Mouse (Mus musculus) forebrain, embryonic 10.5 days (tissue): ENCODE data around the gene Chrd. TPM values are rescaled to one million over a fixed set of nuclear protein-coding genes. Genes with fewer than 3 reads are reported as not detected.

Experiments
- DNase-seq: peaks from one replicate; pipeline ENCODE4 v3.0.0-alpha.2; 2017; ENCODE audit warnings: low spot score; ENCODE audit errors: extremely low spot score
- H3K27ac ChIP-seq: fragments of 300-500 bp; sonication (generic); 2 replicates; pipeline ENCODE4 v1.5.1; 2016; ENCODE audit warnings: mild to moderate bottlenecking
- H3K27me3 ChIP-seq: fragments of 300-500 bp; sonication (generic); 2 replicates; pipeline ENCODE4 v1.6.1; 2016; ENCODE audit warnings: mild to moderate bottlenecking; ENCODE audit not compliant: poor library complexity, severe bottlenecking
- H3K36me3 ChIP-seq: fragments of 300-500 bp; sonication (generic); replicated peaks from 2 replicates; pipeline ENCODE4 v1.6.1; 2016; ENCODE audit warnings: mild to moderate bottlenecking, moderate library complexity
- H3K4me1 ChIP-seq: fragments of 300-500 bp; sonication (generic); 2 replicates; pipeline ENCODE4 v1.6.1; 2016
- H3K4me3 ChIP-seq: fragments of 300-500 bp; sonication (generic); 2 replicates; pipeline ENCODE4 v1.5.1; 2016; ENCODE audit warnings: mild to moderate bottlenecking, moderate library complexity
- H3K9me3 ChIP-seq: fragments of 300-500 bp; sonication (generic); 2 replicates; pipeline ENCODE4 v1.6.1; 2016; ENCODE audit warnings: mild to moderate bottlenecking, moderate library complexity
- WGBS: fragments of 180-500 bp; shearing (Covaris S2); methylation state at CpG from one replicate; pipeline ENCODE4 v1.1.7; 2016; 5-methylcytosine and 5-hydroxymethylcytosine counted together
- polyA plus RNA-seq: library from polyadenylated mRNA; unstranded; fragments of >200 nt; fragmentation: Nextera tagmentation; extraction: Ambion mirVana; gene quantifications from 2 replicates; pipeline ENCODE4 v1.2.1, GENCODE M21; 2016

Gene Chrd
- polyA plus RNA-seq, 1 experiment from 2014 or later = 0.87 TPM

- peaks cover 3% of the 10 kb centered on the region; the same call in 1 of the 2 replicates for H3K27me3 ChIP-seq
- peaks cover 24% of the 10 kb centered on the region for H3K36me3 ChIP-seq
- H3K27ac ChIP-seq = no peak overlapping the region
- 87% methylated on average over 7 of the region's 7 CpGs for WGBS
- peaks cover 10% of the 10 kb centered on the region for H3K4me1 ChIP-seq
- no peak for DNase-seq
- H3K9me3 ChIP-seq = no peaks in the 10 kb centered on the region
- no peak overlapping the region for H3K4me3 ChIP-seq
Observed at GRCm38 (mm10) chr16:20725321-20725720, 7.6 kb upstream of the Chrd start.

DNA sequence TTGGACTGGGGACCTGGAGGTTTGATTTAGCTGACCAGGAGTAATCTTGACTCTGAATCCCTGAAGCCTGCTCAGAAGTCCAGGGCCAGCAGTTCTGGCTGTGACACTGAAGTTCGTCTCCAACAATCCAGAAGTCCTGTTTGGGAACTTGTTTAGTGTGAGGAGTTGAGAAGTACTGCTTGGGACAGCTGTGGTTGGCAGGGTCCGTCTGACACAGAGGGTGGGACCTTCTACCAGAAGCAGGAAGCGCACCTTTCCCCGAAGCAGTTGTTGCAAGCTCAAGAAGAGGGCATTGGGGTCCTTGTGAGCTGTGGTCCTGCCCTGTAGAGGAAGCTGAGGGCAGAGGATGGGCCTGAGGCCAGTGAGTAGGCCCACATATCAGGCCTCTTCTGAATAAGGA is 7.2 kb upstream of the Chrd start:
- 82% methylated on average over 4 of the region's 4 CpGs for WGBS
- H3K4me1 ChIP-seq = peaks cover 13% of the 10 kb centered on the region
- peaks cover 6% of the 10 kb centered on the region; the same call in 1 of the 2 replicates for H3K27me3 ChIP-seq
- DNase-seq = no peak
- peaks cover 20% of the 10 kb centered on the region for H3K36me3 ChIP-seq
- no peak overlapping the region for H3K27ac ChIP-seq
- H3K4me3 ChIP-seq = no peak overlapping the region
- no peaks in the 10 kb centered on the region for H3K9me3 ChIP-seq

GRCm38 (mm10) chr16:20726384-20726783 is 6.5 kb upstream of the Chrd start:
- Histone ChIP-seq H3K36me3 (peaks cover 14% of the 10 kb centered on the region), H3K4me3 (no peak overlapping the region), H3K27ac (no peak overlapping the region), H3K27me3 (peaks cover 8% of the 10 kb centered on the region), H3K4me1 (peaks cover 13% of the 10 kb centered on the region), H3K9me3 (no peaks in the 10 kb centered on the region)
- 73% methylated on average over 1 of the region's 1 CpGs for WGBS
- DNase-seq = no peak

DNA sequence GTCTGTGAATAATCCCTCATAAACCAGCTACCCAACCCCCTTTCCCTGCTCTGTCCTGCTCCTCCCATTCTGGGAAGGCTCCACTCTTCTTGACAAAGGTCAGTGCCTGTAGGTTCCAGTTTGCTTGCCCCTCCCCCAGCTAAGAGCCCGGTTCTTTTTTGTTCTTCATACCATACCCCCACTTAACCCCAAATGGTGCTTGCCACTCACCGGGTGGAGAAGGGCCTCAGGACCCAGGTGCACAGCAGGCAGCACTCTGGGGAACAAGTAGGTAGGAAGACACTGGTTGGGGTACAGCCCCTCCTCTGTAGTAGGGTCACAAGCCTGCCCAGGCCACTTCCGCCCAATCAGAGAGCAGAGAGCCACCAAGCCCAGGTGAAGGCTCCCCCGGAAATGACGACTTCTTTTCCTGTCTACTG is 2.6 kb upstream of the Chrd start:
- H3K36me3 ChIP-seq = no peaks in the 10 kb centered on the region
- DNase-seq = no peak
- H3K9me3 ChIP-seq = no peaks in the 10 kb centered on the region
- no peak overlapping the region for H3K27ac ChIP-seq
- peaks cover 47% of the 10 kb centered on the region for H3K27me3 ChIP-seq
- H3K4me3 ChIP-seq = no peak overlapping the region
- peaks cover 39% of the 10 kb centered on the region for H3K4me1 ChIP-seq
- 41% methylated on average over 5 of the region's 5 CpGs for WGBS

DNA sequence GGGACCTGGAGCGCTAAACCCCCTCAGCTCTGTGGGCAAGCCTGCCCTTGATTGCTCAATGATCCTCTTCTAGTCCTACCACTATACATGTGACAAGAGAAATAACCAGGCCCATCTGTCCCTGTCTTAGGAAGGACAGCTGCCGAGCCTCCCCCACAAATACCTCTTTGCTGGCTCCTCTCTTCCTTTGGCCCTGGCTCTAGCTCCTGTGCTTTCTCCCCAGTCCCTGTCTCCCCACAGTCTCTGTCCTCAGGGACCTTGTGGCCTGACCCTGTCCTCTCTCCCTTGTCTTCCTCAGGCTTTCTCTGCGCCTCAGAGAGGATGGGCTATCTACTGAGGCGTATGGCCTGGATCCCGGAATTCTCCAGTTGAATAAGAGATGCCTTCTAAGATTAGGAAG is 1.2 kb upstream of the Chrd start:
- Histone ChIP-seq H3K27me3 (peaks cover 61% of the 10 kb centered on the region), H3K4me3 (no peak overlapping the region; the same call in 1 of the 2 replicates), H3K4me1 (peaks cover 39% of the 10 kb centered on the region), H3K9me3 (no peaks in the 10 kb centered on the region), H3K27ac (0 out of 2 replicates have a peak overlapping the region, but pooled peaks have one; percentile 91), H3K36me3 (no peaks in the 10 kb centered on the region)
- WGBS = 69% methylated on average over 5 of the region's 5 CpGs
- DNase-seq = no peak

DNA sequence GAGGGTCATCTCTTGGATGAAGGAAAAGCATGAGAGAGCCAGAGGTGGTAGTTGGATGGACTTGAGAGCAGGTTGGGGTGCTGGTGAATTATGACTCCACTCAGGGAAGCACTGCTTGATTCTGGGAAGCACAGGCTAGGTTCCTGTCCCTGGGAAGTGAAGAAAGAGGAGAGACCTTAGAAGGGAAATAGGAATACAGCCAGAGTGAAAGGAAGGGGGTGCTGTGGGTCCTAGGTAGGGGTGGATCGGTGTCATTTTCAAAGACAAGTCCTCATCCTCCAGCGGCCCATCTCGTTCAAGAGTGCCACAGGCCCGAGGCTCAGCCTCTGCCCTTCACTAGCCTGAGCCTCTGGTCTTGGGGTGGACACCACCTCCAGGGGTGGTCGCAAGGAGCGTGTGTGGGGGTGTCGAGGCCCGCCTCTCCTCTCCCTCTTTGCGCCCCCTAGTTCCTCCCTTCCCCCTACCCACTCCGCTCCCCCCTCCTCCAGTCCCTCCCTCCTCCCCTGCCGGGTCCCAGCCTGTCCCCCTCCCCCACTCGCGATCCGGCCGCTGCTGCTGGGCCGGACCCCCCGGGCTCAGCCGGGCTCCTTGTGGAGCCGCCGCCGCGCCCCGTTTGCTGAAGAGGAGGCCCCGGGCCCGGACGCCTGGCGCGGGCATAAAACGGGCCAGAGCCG is 539 bp upstream of the Chrd start:
- DNase-seq = peak; percentile 33
- peaks cover 68% of the 10 kb centered on the region for H3K27me3 ChIP-seq

DNA sequence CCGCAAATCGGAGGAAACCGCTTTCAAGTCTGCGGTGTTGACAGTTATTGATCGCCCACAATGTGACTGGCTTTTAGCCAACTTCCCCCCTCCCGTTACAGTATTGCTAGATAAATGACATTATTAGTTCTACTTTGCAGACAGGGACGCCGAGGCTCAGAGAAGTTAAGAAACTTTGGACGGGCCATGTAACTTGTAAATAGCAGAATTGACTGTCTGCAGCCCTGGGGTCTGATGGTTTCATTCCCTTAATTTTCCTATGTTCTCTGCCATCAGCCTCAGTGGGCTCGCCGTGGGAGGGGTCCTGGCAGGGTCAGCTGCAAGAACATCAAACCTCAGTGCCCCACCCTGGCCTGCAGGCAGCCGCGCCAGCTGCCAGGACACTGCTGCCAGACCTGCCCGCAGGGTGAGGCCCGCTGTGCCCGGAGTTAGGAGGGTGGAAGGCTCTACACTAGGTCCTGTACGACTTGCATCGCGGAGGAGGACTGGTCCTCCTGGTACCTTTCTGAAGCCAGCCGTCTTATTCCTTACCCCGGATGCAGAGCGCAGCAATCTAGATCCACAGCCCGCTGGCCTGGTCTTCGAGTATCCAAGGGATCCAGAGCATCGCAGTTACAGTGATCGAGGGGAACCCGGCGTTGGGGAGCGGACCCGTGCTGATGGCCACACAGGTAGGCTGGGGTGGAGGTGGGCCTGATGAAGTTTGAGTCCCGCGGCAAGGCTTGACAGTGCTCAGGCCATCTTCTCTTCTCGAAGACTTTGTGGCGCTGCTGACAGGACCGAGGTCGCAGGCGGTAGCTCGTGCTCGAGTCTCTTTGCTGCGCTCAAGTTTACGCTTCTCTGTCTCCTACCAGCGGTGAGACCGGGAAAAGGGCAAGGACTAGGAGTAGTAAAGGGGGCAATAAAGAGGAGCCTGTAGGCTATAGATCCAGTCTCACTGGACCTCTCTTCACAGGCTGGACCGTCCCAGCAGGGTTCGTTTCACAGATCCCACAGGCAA is 1.1 kb downstream of the Chrd start, which contains the start of gene Thpo:
Thpo (minus strand) TSS at position 781 of the 1,000 bp plus-strand sequence.
- no peaks in the 10 kb centered on the region for H3K9me3 ChIP-seq
- peaks cover 39% of the 10 kb centered on the region for H3K4me1 ChIP-seq
- peak within 1 kb of the TSS; percentile 91 for H3K27ac ChIP-seq
- DNase-seq = peak; percentile 39
- H3K27me3 ChIP-seq = peaks cover 68% of the 10 kb centered on the region
- H3K4me3 ChIP-seq = peak within 1 kb of the TSS; percentile 79
- no peaks in the 10 kb centered on the region for H3K36me3 ChIP-seq
- 3% methylated on average over 45 of the region's 45 CpGs for WGBS

More for the DNA sequence above, 539 bp upstream of the Chrd start:
- Histone ChIP-seq H3K4me1 (peaks cover 39% of the 10 kb centered on the region), H3K9me3 (no peaks in the 10 kb centered on the region), H3K27ac (peak overlapping the region; percentile 91), H3K36me3 (no peaks in the 10 kb centered on the region), H3K4me3 (peak overlapping the region; percentile 79)
- under 1% methylated on average over 28 of the region's 30 CpGs for WGBS

DNA sequence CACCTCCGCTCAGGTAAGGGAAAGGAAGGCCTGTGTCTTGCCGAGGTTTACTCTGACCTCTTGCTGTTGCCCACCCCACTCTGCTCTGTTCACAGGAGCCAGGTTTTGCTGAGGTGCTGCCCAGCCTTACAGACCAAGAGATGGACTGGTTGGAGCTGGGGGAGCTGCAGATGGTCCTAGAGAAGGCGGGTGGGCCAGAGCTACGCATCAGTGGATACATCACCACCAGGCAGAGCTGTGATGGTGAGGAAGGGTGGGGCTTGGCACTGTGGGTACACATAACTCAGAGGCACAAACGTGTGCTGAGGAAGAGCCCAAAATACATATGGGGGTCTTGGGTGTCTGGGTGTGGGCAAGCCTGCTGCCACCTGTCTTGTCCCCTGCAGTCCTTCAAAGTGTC is 2.7 kb downstream of the Chrd start:
- Histone ChIP-seq H3K36me3 (no peaks in the 10 kb centered on the region; the same call in 1 of the 2 replicates), H3K27ac (no peak overlapping the region), H3K27me3 (peaks cover 62% of the 10 kb centered on the region), H3K9me3 (no peaks in the 10 kb centered on the region), H3K4me1 (peaks cover 30% of the 10 kb centered on the region), H3K4me3 (no peak overlapping the region)
- no peak for DNase-seq
- WGBS = 87% methylated on average over 5 of the region's 5 CpGs

- Histone ChIP-seq H3K27ac (no peak overlapping the region), H3K9me3 (no peaks in the 10 kb centered on the region), H3K4me1 (peaks cover 30% of the 10 kb centered on the region), H3K4me3 (no peak overlapping the region), H3K27me3 (peaks cover 62% of the 10 kb centered on the region), H3K36me3 (no peaks in the 10 kb centered on the region; the same call in 1 of the 2 replicates)
- DNase-seq = no peak
- WGBS = 92% methylated on average over 7 of the region's 7 CpGs
Observed at GRCm38 (mm10) chr16:20736168-20736567, 3.2 kb downstream of the Chrd start.

DNA sequence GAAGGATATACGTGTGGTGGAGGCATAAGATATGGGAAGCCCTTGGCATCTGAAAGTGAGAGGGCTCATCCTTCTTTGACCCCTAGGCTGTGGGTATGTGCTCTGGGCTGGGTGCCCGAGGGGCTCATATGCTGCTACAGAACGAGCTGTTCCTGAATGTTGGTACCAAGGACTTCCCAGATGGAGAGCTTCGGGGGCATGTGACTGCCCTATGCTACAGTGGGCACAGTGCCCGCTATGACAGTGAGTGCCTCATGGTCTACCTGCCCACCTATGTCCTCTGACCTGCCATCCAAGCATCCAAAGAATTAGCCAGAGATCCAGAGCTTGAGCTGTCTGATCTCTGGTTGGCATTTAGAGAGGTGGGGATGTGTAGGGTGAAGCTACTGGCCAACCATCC is 3.9 kb downstream of the Chrd start:
- H3K27ac ChIP-seq = no peak overlapping the region
- no peaks in the 10 kb centered on the region for H3K9me3 ChIP-seq
- DNase-seq = no peak
- WGBS = 86% methylated on average over 5 of the region's 5 CpGs
- H3K4me3 ChIP-seq = no peak overlapping the region
- H3K36me3 ChIP-seq = no peaks in the 10 kb centered on the region; the same call in 1 of the 2 replicates
- peaks cover 27% of the 10 kb centered on the region for H3K4me1 ChIP-seq
- H3K27me3 ChIP-seq = peaks cover 56% of the 10 kb centered on the region

DNA sequence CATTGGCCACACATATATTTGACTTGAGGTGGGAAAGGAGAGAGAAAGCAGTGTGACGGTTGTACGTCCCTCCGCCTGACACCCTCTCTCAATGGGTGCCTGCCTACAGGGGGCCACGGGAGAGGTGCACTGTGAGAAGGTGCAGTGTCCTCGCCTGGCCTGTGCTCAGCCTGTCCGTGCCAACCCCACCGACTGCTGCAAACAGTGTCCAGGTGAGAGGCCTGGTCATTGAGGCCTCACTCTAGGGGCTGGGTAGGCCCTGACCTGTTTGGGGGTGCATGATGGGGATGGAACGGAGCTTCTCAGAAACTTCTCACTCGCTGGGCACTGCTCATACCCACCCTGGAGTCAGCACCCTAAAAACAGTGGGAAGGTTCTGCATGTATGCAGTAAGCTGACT is 6.9 kb downstream of the Chrd start:
- 89% methylated on average over 9 of the region's 9 CpGs for WGBS
- no peaks in the 10 kb centered on the region for H3K4me1 ChIP-seq
- no peaks in the 10 kb centered on the region for H3K9me3 ChIP-seq
- H3K4me3 ChIP-seq = no peak overlapping the region
- no peak for DNase-seq
- H3K27me3 ChIP-seq = peaks cover 26% of the 10 kb centered on the region
- H3K27ac ChIP-seq = no peak overlapping the region
- H3K36me3 ChIP-seq = no peaks in the 10 kb centered on the region; the same call in 1 of the 2 replicates

DNA sequence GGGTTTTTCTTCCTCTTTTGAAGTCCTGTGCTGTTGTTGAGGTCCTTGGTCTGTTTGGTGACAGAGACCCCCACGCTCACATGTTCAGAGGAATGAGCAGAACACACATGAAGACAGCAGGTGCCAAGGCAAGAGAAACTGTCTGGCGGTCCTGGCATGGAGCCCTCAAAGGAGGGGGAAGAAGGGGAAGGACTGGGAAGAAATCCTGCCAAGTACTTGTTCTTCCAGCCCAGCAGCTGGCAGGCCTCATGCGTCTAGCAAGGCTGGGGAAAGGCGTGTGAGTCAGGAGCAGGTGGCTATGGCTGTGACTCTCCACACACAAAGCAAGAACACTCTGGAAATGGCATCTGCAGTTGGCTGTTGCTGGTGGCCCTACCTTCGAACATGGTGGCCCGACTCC is 13.7 kb downstream of the Chrd start:
- no peaks in the 10 kb centered on the region for H3K27me3 ChIP-seq
- no peaks in the 10 kb centered on the region for H3K36me3 ChIP-seq
- H3K9me3 ChIP-seq = no peaks in the 10 kb centered on the region
- H3K4me1 ChIP-seq = no peaks in the 10 kb centered on the region
- no peak overlapping the region for H3K27ac ChIP-seq
- H3K4me3 ChIP-seq = no peak overlapping the region
- WGBS = 85% methylated on average over 6 of the region's 6 CpGs
- no peak for DNase-seq
